Mouse (Mus musculus) mouse trophoblast stem cell (cell line): Measurements from ENCODE around the gene Galnt4.
"Not testable (repeated sequence)": the region's sequence is repeated elsewhere in the genome, so short reads cannot be mapped to it uniquely, and the experiment has no call there.

Source experiments
- in situ Hi-C, 2 experiments: fragments of 300-500 bp; cut with MseI, MboI; formaldehyde crosslinking; loops; 2 replicates in 1 of 2; 3 replicates in 1 of 2; pipeline ENCODE4 v1.15.1; 2025

Gene Galnt4

GRCm38 (mm10) chr10:99156808-99157207 lies 48.8 kb downstream of the Galnt4 start:
- in situ Hi-C loops: no loop called here

GRCm38 (mm10) chr10:99157697-99158096 lies 49.7 kb downstream of the Galnt4 start:
- in situ Hi-C loops: not testable (repeated sequence)

- in situ Hi-C loops: loop anchor here in 1 of 2 experiments (10.0 kb wide), 2 partner anchors 413 to 453 kb away; no protein-coding TSS in a partner anchor
Measured at GRCm38 (mm10) chr10:99161987-99162582, 54.1 kb downstream of the Galnt4 start.
